Mouse (Mus musculus): Measurements from ENCODE around the gene Vwa5b2. TPM values are rescaled to one million over a fixed set of nuclear protein-coding genes. Genes with fewer than 3 reads are reported as not detected.

The Vwa5b2 gene
- polyA plus RNA-seq, 1 experiment from 2014 or later, result 2.0 TPM

DNA sequence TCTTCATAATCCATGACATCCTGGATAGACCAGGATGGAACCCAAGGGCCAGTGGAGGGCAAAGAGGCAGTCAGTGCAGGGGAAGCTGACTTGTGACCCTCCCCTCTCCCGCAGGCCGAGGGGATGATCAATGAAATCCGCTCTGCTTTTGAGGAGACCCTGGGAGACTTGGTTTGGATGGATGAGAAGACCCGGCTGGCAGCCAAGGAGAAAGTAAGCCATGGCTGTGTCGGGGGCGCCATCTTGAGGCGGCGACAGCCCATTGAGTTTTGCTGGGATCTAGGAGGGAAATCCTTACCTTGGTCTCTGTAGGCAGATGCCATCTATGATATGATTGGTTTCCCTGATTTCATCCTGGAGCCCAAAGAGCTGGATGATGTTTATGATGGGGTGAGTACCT, 52.9 kb downstream of the Vwa5b2 start:
- Histone ChIP-seq H3K27ac (no peak overlapping the region), H3K4me2 (no peak overlapping the region), H3K4me3 (replicated peaks) (no peak overlapping the region), H3K36me3 (replicated peaks) (no peaks in the 10 kb centered on the region), H3K27me3 (no peaks in the 10 kb centered on the region), H3K9ac (no peak overlapping the region), H3K4me1 (no peaks in the 10 kb centered on the region), H3K9me3 (no peaks in the 10 kb centered on the region)
- peak; percentile 76; the same call in 1 of the 2 replicates for ATAC-seq (ENCODE audit: low FRiP score)
- 2% methylated on average over 8 of the region's 8 CpGs for WGBS

- no peaks in the 10 kb centered on the region for H3K4me1 ChIP-seq
- no peak overlapping the region for H3K4me2 ChIP-seq
- no peak overlapping the region for H3K9ac ChIP-seq
- no peak for ATAC-seq (ENCODE audit: low FRiP score)
- no peaks in the 10 kb centered on the region for H3K27me3 ChIP-seq
- H3K36me3 ChIP-seq (replicated peaks), result no peaks in the 10 kb centered on the region
- H3K27ac ChIP-seq, result no peak overlapping the region
- WGBS, result 89% methylated on average over 7 of the region's 7 CpGs
- H3K4me3 ChIP-seq (replicated peaks), result no peak overlapping the region
- H3K9me3 ChIP-seq, result no peaks in the 10 kb centered on the region
These were observed 54.6 kb downstream of the Vwa5b2 start for GRCm38 (mm10) chr16:20643911-20644310.

DNA sequence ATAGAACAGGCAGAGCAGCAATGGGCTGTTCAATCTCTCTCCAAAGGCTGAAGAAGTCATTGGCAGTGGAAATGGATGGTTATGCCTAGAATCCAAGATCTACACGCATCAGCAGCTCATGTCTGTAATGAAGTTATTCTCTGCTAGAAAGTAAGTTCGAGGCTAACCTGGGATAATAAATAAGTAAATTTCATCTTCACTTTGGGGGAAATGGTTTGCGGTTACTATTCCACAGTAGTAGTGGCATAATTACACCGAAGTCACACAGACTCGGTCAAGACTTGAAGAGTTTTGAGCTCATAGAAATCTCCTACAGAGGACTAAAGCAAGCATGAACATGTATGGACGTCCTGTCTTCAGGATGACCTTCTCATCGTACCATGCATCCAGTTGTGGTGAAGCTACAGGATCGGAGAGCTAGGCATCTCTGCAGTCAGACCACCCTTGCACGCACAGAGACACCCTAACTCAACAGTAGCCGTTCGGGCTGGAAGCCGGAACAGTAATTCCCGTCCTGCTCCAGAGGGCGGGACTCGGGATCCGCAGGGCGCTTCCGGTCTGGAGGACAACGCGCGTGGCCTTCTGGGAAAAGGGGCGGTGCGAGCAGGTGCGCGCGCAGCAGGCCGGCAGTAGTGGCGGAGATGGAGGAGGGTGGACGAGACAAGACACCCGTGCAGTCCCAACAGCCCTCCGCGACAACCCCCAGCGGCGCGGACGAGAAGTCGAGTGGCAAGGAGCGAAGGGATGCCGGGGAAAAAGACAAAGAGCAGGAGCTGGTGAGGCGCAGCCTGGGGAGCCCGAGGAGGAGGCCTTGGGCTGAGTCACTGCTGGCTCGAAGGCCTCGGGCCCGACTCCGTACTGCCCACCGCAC, 62.0 kb downstream of the Vwa5b2 start, which contains the start of gene Psmd2:
Psmd2 (plus strand) TSS at position 577 of the 871 bp plus-strand sequence.
- H3K4me3 ChIP-seq (replicated peaks), result peak within 1 kb of the TSS; percentile 93
- 2% methylated on average over 41 of the region's 46 CpGs for WGBS
- H3K27me3 ChIP-seq, result no peaks in the 10 kb centered on the region
- H3K9ac ChIP-seq, result peak within 1 kb of the TSS; percentile 87
- peak; percentile 96 for ATAC-seq (ENCODE audit: low FRiP score)
- peaks cover 16% of the 10 kb centered on the region for H3K4me1 ChIP-seq
- H3K27ac ChIP-seq, result peak within 1 kb of the TSS; percentile 83
- no peaks in the 10 kb centered on the region for H3K9me3 ChIP-seq
- H3K36me3 ChIP-seq (replicated peaks), result peaks cover 20% of the 10 kb centered on the region
- peak within 1 kb of the TSS; percentile 94 for H3K4me2 ChIP-seq

DNA sequence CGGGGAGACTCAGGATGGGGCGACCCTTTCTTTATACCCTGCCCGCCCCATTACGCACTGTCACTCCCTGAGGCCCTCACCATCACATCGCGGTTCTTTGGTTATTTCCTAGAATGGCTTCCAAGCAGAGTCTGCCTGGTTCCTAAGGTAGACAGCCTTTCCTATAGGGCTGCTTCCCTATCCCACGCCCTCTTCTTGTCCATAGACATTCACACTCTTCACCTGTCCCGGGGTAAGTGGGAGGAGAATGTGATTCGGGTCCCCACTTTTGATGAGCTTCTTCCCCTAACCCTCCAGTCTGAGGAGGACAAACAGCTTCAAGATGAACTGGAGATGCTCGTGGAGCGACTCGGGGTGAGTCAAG, 62.7 kb downstream of the Vwa5b2 start:
- no peak overlapping the region; the same call in 1 of the 2 replicates for H3K27ac ChIP-seq
- H3K4me3 ChIP-seq (replicated peaks), result peak overlapping the region; percentile 93
- 7% methylated on average over 9 of the region's 12 CpGs for WGBS
- peaks cover 16% of the 10 kb centered on the region for H3K4me1 ChIP-seq
- H3K9ac ChIP-seq, result peak overlapping the region; percentile 87
- no peak for ATAC-seq (ENCODE audit: low FRiP score)
- peaks cover 26% of the 10 kb centered on the region for H3K36me3 ChIP-seq (replicated peaks)
- no peaks in the 10 kb centered on the region for H3K9me3 ChIP-seq
- H3K4me2 ChIP-seq, result peak overlapping the region; percentile 94
- no peaks in the 10 kb centered on the region for H3K27me3 ChIP-seq

- Histone ChIP-seq H3K36me3 (replicated peaks) (peaks cover 40% of the 10 kb centered on the region), H3K27ac (no peak overlapping the region), H3K9me3 (no peaks in the 10 kb centered on the region), H3K9ac (no peak overlapping the region), H3K4me2 (no peak overlapping the region), H3K27me3 (no peaks in the 10 kb centered on the region), H3K4me1 (peaks cover 16% of the 10 kb centered on the region), H3K4me3 (replicated peaks) (no peak overlapping the region)
- no peak for ATAC-seq (ENCODE audit: low FRiP score)
- 48% methylated on average over 2 of the region's 2 CpGs for WGBS
These were observed 64.0 kb downstream of the Vwa5b2 start for GRCm38 (mm10) chr16:20653315-20653714.

MicroRNAs within 50 kb of the gene (microRNA counts, 519-probe panel; counts per million panel counts)
- microRNA mmu-miR-1224, result 3,997 counts per million, percentile 47 among the panel's probes with 10 or more counts

Small RNA genes lying within 50 kb of the gene (microRNA-seq; reads per million reads assigned to microRNA genes)
- gene Mir1224, result 6.1 reads per million, percentile 21 among the genes with 10 or more reads in this experiment

Other genes starting within 250 kb of the Vwa5b2 start
- 102 and 120 TPM in 2 replicates for gene Abcc5, start 163.1 kb upstream of the Vwa5b2 start, polyA plus RNA-seq (2016; fragmentation: Nextera tagmentation; extraction: Ambion mirVana)
- gene Eif2b5, start 90.7 kb upstream of the Vwa5b2 start, polyA plus RNA-seq (2016; fragmentation: Nextera tagmentation; extraction: Ambion mirVana), result 120 and 125 TPM in 2 replicates
- 43.9 and 51.2 TPM in 2 replicates for gene Dvl3, start 72.5 kb upstream of the Vwa5b2 start, polyA plus RNA-seq (2016; fragmentation: Nextera tagmentation; extraction: Ambion mirVana)
- gene Ap2m1, start 54.0 kb upstream of the Vwa5b2 start, polyA plus RNA-seq (2016; fragmentation: Nextera tagmentation; extraction: Ambion mirVana), result 834 and 882 TPM in 2 replicates
- 60.9 and 74.3 TPM in 2 replicates for gene Abcf3, start 40.9 kb upstream of the Vwa5b2 start, polyA plus RNA-seq (2016; fragmentation: Nextera tagmentation; extraction: Ambion mirVana)
- gene Eef1akmt4, start 22.1 kb downstream of the Vwa5b2 start, polyA plus RNA-seq (2016; fragmentation: Nextera tagmentation; extraction: Ambion mirVana), result 18.9 and 22.5 TPM in 2 replicates
- gene Gm49333, start 22.1 kb downstream of the Vwa5b2 start, polyA plus RNA-seq (2016; fragmentation: Nextera tagmentation; extraction: Ambion mirVana), result not detected in 2 replicates
- gene Alg3, start 22.3 kb downstream of the Vwa5b2 start, polyA plus RNA-seq (2016; fragmentation: Nextera tagmentation; extraction: Ambion mirVana), result 40.1 and 41.5 TPM in 2 replicates
- gene Camk2n2, start 31.8 kb downstream of the Vwa5b2 start, polyA plus RNA-seq (2016; fragmentation: Nextera tagmentation; extraction: Ambion mirVana), result 7.4 and 7.9 TPM in 2 replicates
- 7.2 and 8.5 TPM in 2 replicates for gene Ece2, start 40.4 kb downstream of the Vwa5b2 start, polyA plus RNA-seq (2016; fragmentation: Nextera tagmentation; extraction: Ambion mirVana)
- gene Psmd2, start 62.2 kb downstream of the Vwa5b2 start, polyA plus RNA-seq (2016; fragmentation: Nextera tagmentation; extraction: Ambion mirVana), result 445 and 466 TPM in 2 replicates
- gene Eif4g1, start 78.8 kb downstream of the Vwa5b2 start, polyA plus RNA-seq (2016; fragmentation: Nextera tagmentation; extraction: Ambion mirVana), result 190 and 211 TPM in 2 replicates
- 21.9 and 25.6 TPM in 2 replicates for gene Fam131a, start 103.8 kb downstream of the Vwa5b2 start, polyA plus RNA-seq (2016; fragmentation: Nextera tagmentation; extraction: Ambion mirVana)
- 85.7 and 94.0 TPM in 2 replicates for gene Polr2h, start 128.2 kb downstream of the Vwa5b2 start, polyA plus RNA-seq (2016; fragmentation: Nextera tagmentation; extraction: Ambion mirVana)
- gene Clcn2, start 128.3 kb downstream of the Vwa5b2 start, polyA plus RNA-seq (2016; fragmentation: Nextera tagmentation; extraction: Ambion mirVana), result 18.8 and 23.5 TPM in 2 replicates
- 2.1 and 2.9 TPM in 2 replicates for gene Chrd, start 143.7 kb downstream of the Vwa5b2 start, polyA plus RNA-seq (2016; fragmentation: Nextera tagmentation; extraction: Ambion mirVana)
- gene Thpo, start 145.0 kb downstream of the Vwa5b2 start, polyA plus RNA-seq (2016; fragmentation: Nextera tagmentation; extraction: Ambion mirVana), result 0.36 and 0.79 TPM in 2 replicates

Measured in forebrain, embryonic 12.5 days (tissue).